Mouse (Mus musculus) olfactory bulb, adult 2 months (tissue): ENCODE results near the gene Aplp2.

Source experiments
- CTCF ChIP-seq: fragments of 200-500 bp; IDR thresholded peaks from 2 replicates; pipeline ENCODE4 v1.5.1; 2012; ENCODE audit warnings: low read depth, mild to moderate bottlenecking, low read length, moderate library complexity; ENCODE audit not compliant: insufficient read depth
- POLR2A ChIP-seq: fragments of 200-500 bp; IDR thresholded peaks from 2 replicates; pipeline ENCODE4 v1.6.1; 2012; ENCODE audit warnings: mild to moderate bottlenecking, low read depth, low read length, moderate library complexity; ENCODE audit not compliant: insufficient read depth

DNA sequence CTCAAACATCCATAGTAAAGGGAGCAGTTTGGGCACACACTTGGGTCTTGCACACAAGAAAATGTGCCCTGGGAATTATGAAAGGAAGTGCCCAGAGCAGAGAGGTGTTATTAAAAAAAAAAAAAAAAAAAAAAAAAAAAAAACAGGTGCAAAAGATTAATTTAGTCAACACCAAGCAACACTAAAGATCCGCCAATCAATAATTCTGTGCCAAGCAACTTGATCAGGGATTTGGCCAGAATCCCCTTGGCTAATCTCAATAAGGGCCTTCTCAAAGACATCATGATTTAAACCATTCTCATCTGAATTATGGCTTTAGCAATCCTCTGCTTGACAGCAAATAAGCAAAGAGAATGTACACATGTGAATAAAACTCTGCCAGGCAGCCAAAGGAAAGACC is 2.1 kb downstream of the Aplp2 start:
- TF ChIP-seq POLR2A (no peak), CTCF (no peak)
